12 mouse cellular contexts compared by ENCODE assay signal in the genomic region with DNA sequence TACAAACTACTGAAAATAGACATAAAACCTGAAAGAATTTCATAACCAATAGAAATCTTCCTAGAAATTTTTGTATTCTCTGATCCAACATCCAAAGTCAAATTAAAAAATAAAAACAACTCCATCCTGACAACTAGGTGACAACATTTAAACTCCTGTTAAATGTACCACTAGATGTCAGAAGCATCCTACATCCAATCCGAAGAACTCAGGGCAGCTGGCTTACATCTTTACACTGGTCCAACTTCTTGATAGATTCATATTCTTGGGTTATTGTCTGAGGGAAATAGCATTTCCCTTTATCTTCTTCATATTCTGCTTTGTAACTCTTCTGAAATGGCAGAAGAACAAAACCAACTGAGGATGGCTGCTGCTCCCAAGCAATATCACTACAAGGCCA.
A peak's percentile ranks its signal among the peaks of the same experiment; 100 is the strongest.
DNase-seq lines count a peak whose midpoint lies in the region; ATAC-seq and TF ChIP-seq lines count a peak whose summit lies in the region.
"Had no signal": no experiment of that assay in that cellular context is flagged by ENCODE, and none has a peak within 500 bp of the region (broad histone marks: within the 10 kb centered on the region; RNA-seq: fewer than 3 reads in every experiment).

No protein-coding gene starts in this region.

- H3K79me2 ChIP-seq in CH12.LX (replicated peaks; ENCODE audit: control insufficient read depth, extremely low read depth, insufficient read depth, poor library complexity, severe bottlenecking): no peaks in the 10 kb centered on the region

- H3K4me1 ChIP-seq in heart, postnatal 0 days (ENCODE audit: control insufficient read depth, insufficient read depth): 0 out of 2 replicates have a peak, but pooled peaks cover 3% of the 10 kb centered on the region
- peaks cover 4 to 14% of the 10 kb centered on the region in 2 experiments; a peak in 3 of 4 replicates for H3K4me1 ChIP-seq in CH12.LX (ENCODE audit: control insufficient read depth in 1 of 2, insufficient read depth in 2 of 2)
- H3K4me1 ChIP-seq: embryonic facial prominence, embryonic 15.5 days; limb, embryonic 15.5 days had no signal

- H3K9me3 ChIP-seq in heart, postnatal 0 days (replicated peaks; ENCODE audit: control insufficient read depth, low read length): no peaks in the 10 kb centered on the region
- H3K9me3 ChIP-seq in CH12.LX (replicated peaks; ENCODE audit: low read length): no peaks in the 10 kb centered on the region
- H3K9me3 ChIP-seq: embryonic facial prominence, embryonic 15.5 days; limb, embryonic 15.5 days had no signal

- no peak overlapping the region for H3K27ac ChIP-seq in heart, postnatal 0 days (ENCODE audit: low read depth)
- no peak overlapping the region for H3K27ac ChIP-seq in left cerebral cortex, adult 2 months
- H3K27ac ChIP-seq in CH12.LX (ENCODE audit: insufficient read depth, low read depth): no peak overlapping the region
- H3K27ac ChIP-seq: embryonic facial prominence, embryonic 15.5 days; limb, embryonic 15.5 days had no signal

- no peak overlapping the region for H3K4me3 ChIP-seq in heart, postnatal 0 days (ENCODE audit: low read depth, low read length)
- no peak overlapping the region for H3K4me3 ChIP-seq in left cerebral cortex, adult 2 months
- H3K4me3 ChIP-seq in CH12.LX (replicated peaks in 1 of 3; ENCODE audit: low read depth in 2 of 3, low read length in 2 of 3, poor library complexity in 1 of 3): no peak overlapping the region
- H3K4me3 ChIP-seq: embryonic facial prominence, embryonic 15.5 days; limb, embryonic 15.5 days had no signal

- WGBS in heart, postnatal 0 days: 49% methylated on average over 1 of the region's 1 CpGs

- TF ChIP-seq EP300 in heart, postnatal 0 days (IDR thresholded peaks at IDR 0.05; ENCODE audit: low read depth): no peak
- TF ChIP-seq EP300 in CH12.LX (IDR thresholded peaks at IDR 0.05; ENCODE audit: low read length): no peak

- no peaks in the 10 kb centered on the region for H3K36me3 ChIP-seq in heart, postnatal 0 days (replicated peaks; ENCODE audit: control insufficient read depth, insufficient read depth, low read length)
- no peaks in the 10 kb centered on the region for H3K36me3 ChIP-seq in CH12.LX (replicated peaks in 1 of 2; ENCODE audit: control insufficient read depth in 1 of 2, insufficient read depth in 1 of 2, low read length in 1 of 2)
- H3K36me3 ChIP-seq: embryonic facial prominence, embryonic 15.5 days; limb, embryonic 15.5 days had no signal

- TF ChIP-seq RAD21 in CH12.LX (IDR thresholded peaks at IDR 0.05; ENCODE audit: low read depth, low read length): peak; percentile 93

- no peak for TF ChIP-seq POLR2A in CH12.LX (IDR thresholded peaks at IDR 0.05; ENCODE audit: low read depth, low read length)

- dilution Hi-C loops in CH12.LX (cut with MboI; ENCODE audit: extremely low pct_ligation_motif_present, extremely low pct_unique_long_range_greater_than_20kb, low sequenced_read_pairs): no loop called here

- intact Hi-C loops in left cerebral cortex, adult 2 months (cut with DNase I): loop anchor here (5.0 kb wide), 1 partner anchor 104 kb away; no protein-coding TSS in a partner anchor
- intact Hi-C loops in left cerebral cortex, postnatal 4 days (cut with DNase I): no loop called here

- TF ChIP-seq CTCF in heart, postnatal 0 days (IDR thresholded peaks at IDR 0.05; ENCODE audit: low read depth): peak; percentile 76
- TF ChIP-seq CTCF in left cerebral cortex, adult 2 months (IDR thresholded peaks at IDR 0.05): peak; percentile 52
- peak in 1 of 2 experiments; percentile 82; a peak in 2 of 4 replicates for TF ChIP-seq CTCF in CH12.LX (conservative IDR thresholded peaks at IDR 0.05 in 1 of 2, IDR thresholded peaks at IDR 0.05 in 1 of 2; ENCODE audit: low read depth in 2 of 2, low read length in 2 of 2)

- H3K27me3 ChIP-seq in heart, postnatal 0 days (ENCODE audit: control insufficient read depth, insufficient read depth, low read length): no peaks in the 10 kb centered on the region
- no peaks in the 10 kb centered on the region for H3K27me3 ChIP-seq in CH12.LX (replicated peaks)
- H3K27me3 ChIP-seq: embryonic facial prominence, embryonic 15.5 days; limb, embryonic 15.5 days had no signal

- in situ Hi-C loops in CH12.LX (cut with MboI; ENCODE audit: low pct_ligation_motif_present, low pct_unique_long_range_greater_than_20kb, low sequenced_read_pairs): loop anchor here (10.0 kb wide), 1 partner anchor 271 kb away; no protein-coding TSS in a partner anchor

- no peak overlapping the region for H3K4me2 ChIP-seq in heart, postnatal 0 days (ENCODE audit: low read depth, low read length)
- no peak overlapping the region for H3K4me2 ChIP-seq in CH12.LX (ENCODE audit: insufficient read depth, low read depth, poor library complexity, severe bottlenecking)
- H3K4me2 ChIP-seq: embryonic facial prominence, embryonic 15.5 days; limb, embryonic 15.5 days had no signal

- no peak for ATAC-seq in heart, postnatal 0 days (ENCODE audit: insufficient read depth, low read depth)
- ATAC-seq: hindbrain, embryonic 16.5 days had no signal

- H3K9ac ChIP-seq in heart, postnatal 0 days (replicated peaks; ENCODE audit: low read depth, low read length): no peak overlapping the region
- H3K9ac ChIP-seq in CH12.LX (ENCODE audit: insufficient read depth, low read depth): no peak overlapping the region
- H3K9ac ChIP-seq: embryonic facial prominence, embryonic 15.5 days; limb, embryonic 15.5 days had no signal

- DNase-seq in heart, postnatal 0 days (ENCODE audit: low spot score): peak; percentile 50
- DNase-seq in heart, adult 11 months: no peak
- DNase-seq in left cerebral cortex, adult 2 months (ENCODE audit: extremely low spot score in 1 of 2, low spot score in 2 of 2): no peak
- DNase-seq in left cerebral cortex, postnatal 4 days: no peak
- no peak for DNase-seq in CH12.LX (ENCODE audit: extremely low read depth)
- DNase-seq in lung, postnatal 10 days: peak; percentile 25
- no peak for DNase-seq in natural killer cell, adult 2 months (ENCODE audit: low spot score in 2 of 2)
- DNase-seq in thymus, postnatal 14 days: no peak
- DNase-seq: thymus, adult 18-20 months had no signal

TF ChIP-seq in CH12.LX, 34 proteins besides CTCF, POLR2A, EP300 and RAD21:
- TF ChIP-seq MEF2A (IDR thresholded peaks at IDR 0.05; ENCODE audit: borderline replicate concordance, low read depth, low read length) (no peak), SMC3 (IDR thresholded peaks at IDR 0.05; ENCODE audit: low read depth, low read length) (peak; percentile 89), ZC3H11A (IDR thresholded peaks at IDR 0.05; ENCODE audit: low read depth, low read length) (peak; percentile 79)

Comparison
In these comparisons a context has a peak if more than half of its experiments do, and no peak if none do; other contexts are left out.
1. DNase-seq: peak in heart, postnatal 0 days (single experiment) and lung, postnatal 10 days (single experiment); none in heart, adult 11 months (single experiment), left cerebral cortex, adult 2 months (0 of 2), left cerebral cortex, postnatal 4 days (single experiment), CH12.LX (single experiment), natural killer cell, adult 2 months (0 of 2) and thymus, postnatal 14 days (single experiment).